Mouse (Mus musculus) liver, embryonic 12.5 days (tissue): Measurements from ENCODE around the gene Mettl1. TPM values are rescaled to one million over a fixed set of nuclear protein-coding genes. Genes with fewer than 3 reads are reported as not detected.

Experiments used
- ATAC-seq: fragments of 200-750 bp; cut with Nextera tagmentation; 2 replicates; pipeline ENCODE4 v1.8.0; 2017; ENCODE audit warnings: moderate number of reproducible peaks, mild to moderate bottlenecking, moderate library complexity
- H3K27ac ChIP-seq: fragments of 300-500 bp; sonication (generic); 2 replicates; pipeline ENCODE4 v1.5.1; 2016; ENCODE audit warnings: mild to moderate bottlenecking
- H3K27me3 ChIP-seq: fragments of 300-500 bp; sonication (generic); replicated peaks from 2 replicates; pipeline ENCODE4 v1.6.1; 2016; ENCODE audit warnings: mild to moderate bottlenecking, moderate library complexity
- H3K36me3 ChIP-seq: fragments of 300-500 bp; sonication (generic); 2 replicates; pipeline ENCODE4 v1.6.1; 2016; ENCODE audit warnings: mild to moderate bottlenecking, moderate library complexity
- H3K4me1 ChIP-seq: fragments of 300-500 bp; sonication (generic); 2 replicates; pipeline ENCODE4 v1.6.1; 2016
- H3K4me2 ChIP-seq: fragments of 300-500 bp; sonication (generic); 2 replicates; pipeline ENCODE4 v1.6.1; 2016; ENCODE audit warnings: mild to moderate bottlenecking, moderate library complexity
- H3K4me3 ChIP-seq: fragments of 300-500 bp; sonication (generic); 2 replicates; pipeline ENCODE4 v1.5.1; 2016; ENCODE audit warnings: mild to moderate bottlenecking, moderate library complexity
- H3K9ac ChIP-seq: fragments of 300-500 bp; sonication (generic); 2 replicates; pipeline ENCODE4 v1.6.1; 2016; ENCODE audit warnings: mild to moderate bottlenecking, moderate library complexity
- H3K9me3 ChIP-seq: fragments of 300-500 bp; sonication (generic); replicated peaks from 2 replicates; pipeline ENCODE4 v1.6.1; 2016; ENCODE audit warnings: mild to moderate bottlenecking, moderate library complexity
- whole genome bisulfite sequencing: fragments of 180-500 bp; shearing (Covaris S2); methylation state at CpG from one replicate; pipeline ENCODE4 v1.1.7; 2016; ENCODE audit not compliant: insufficient replicate concordance; 5-methylcytosine and 5-hydroxymethylcytosine counted together
- polyA plus RNA-seq: library from polyadenylated mRNA; unstranded; fragments of >200 nt; fragmentation: Nextera tagmentation; extraction: Ambion mirVana; gene quantifications from 2 replicates; pipeline ENCODE4 v1.2.1, GENCODE M21; 2016

Mettl1 gene
- polyA plus RNA-seq, 1 experiment from 2014 or later = 33.6 TPM

DNA sequence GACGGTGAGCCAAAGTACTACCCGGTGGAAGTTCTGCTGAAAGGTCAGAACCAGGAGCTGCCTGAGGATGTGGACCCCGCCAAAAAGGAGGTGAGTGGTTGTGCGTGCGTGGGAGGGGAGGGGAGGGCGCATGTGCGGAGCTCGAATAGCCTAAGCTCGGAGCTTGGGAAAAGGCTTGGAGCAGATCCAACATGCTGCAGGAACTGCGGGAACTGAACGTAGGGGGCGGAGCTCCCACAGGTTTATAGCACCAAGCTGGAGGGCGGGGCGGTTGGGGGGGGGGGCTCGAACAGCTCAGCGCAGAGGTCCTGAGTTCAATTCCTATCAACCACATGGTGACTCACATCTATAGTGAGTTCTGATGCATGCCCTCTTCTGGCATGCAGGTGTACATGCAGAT lies 22.8 kb upstream of the Mettl1 start:
- Histone ChIP-seq H3K27me3 (peaks cover 9% of the 10 kb centered on the region), H3K4me3 (no peak overlapping the region), H3K27ac (no peak overlapping the region), H3K4me1 (no peaks in the 10 kb centered on the region), H3K9ac (no peak overlapping the region), H3K4me2 (no peak overlapping the region), H3K9me3 (no peaks in the 10 kb centered on the region), H3K36me3 (peaks cover 17% of the 10 kb centered on the region)
- 80% methylated on average over 16 of the region's 16 CpGs for WGBS
- ATAC-seq = no peak

DNA sequence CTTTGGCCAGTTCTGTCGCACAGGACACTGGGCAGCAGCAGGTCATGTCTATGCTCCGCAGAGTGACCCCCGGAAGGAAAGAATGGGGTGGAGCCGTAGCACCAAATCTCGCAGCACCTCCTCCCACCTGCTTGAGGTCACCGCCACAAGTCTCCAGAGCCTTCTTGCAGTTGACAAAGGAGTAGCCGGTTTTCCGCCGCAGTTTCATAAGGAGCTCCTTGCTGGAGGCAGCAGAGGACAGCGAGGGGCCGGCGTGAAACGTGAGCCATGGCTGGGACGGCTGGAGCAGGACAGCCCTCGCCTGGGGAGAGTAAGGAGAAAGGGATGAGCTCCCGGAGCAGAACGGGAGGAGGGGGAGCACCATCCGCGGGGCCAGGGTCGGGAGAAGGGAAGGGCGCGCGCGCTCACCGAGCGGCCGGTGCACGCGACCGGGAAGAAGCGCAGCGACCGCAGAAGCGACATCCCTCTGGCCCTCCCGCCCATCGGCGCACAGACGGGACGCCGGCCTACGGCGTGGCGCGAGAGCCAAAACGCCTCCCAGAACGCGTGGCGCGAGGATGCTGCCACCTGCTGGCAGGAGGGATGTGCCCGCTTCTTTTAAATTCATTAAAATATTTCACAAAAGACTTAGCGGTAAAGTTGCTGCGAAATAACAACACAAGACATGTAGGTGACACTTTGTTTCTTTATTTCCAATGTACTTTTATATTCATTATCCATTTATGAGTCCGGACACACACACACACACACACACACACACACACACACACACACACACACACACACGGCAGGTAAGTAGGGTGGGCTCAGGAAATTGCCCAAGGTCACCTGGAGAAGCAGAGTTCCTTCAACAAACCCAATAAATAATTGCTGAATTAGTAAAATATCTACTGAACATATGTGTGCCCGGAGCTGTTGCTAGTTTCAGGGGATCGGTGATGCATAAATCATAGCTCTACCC lies 10.6 kb upstream of the Mettl1 start, which contains the start of gene Tsfm:
Tsfm (minus strand) TSS at position 505 of the 961 bp plus-strand sequence.
- peak within 1 kb of the TSS; percentile 75 for H3K27ac ChIP-seq
- peak within 1 kb of the TSS; percentile 86 for H3K9ac ChIP-seq
- no peaks in the 10 kb centered on the region for H3K9me3 ChIP-seq
- peaks cover 39% of the 10 kb centered on the region for H3K36me3 ChIP-seq
- peak; percentile 87 for ATAC-seq
- 6% methylated on average over 53 of the region's 56 CpGs for whole genome bisulfite sequencing
- peaks cover 14% of the 10 kb centered on the region for H3K4me1 ChIP-seq
- H3K4me3 ChIP-seq = peak within 1 kb of the TSS; percentile 87
- no peaks in the 10 kb centered on the region; the same call in 1 of the 2 replicates for H3K27me3 ChIP-seq
- H3K4me2 ChIP-seq = peak within 1 kb of the TSS; percentile 94

GRCm38 (mm10) chr10:127033301-127033741 lies 7.9 kb upstream of the Mettl1 start:
- Histone ChIP-seq H3K4me3 (no peak overlapping the region), H3K27ac (no peak overlapping the region), H3K9ac (no peak overlapping the region), H3K9me3 (no peaks in the 10 kb centered on the region), H3K4me1 (peaks cover 14% of the 10 kb centered on the region), H3K27me3 (peaks cover 27% of the 10 kb centered on the region), H3K36me3 (peaks cover 12% of the 10 kb centered on the region), H3K4me2 (no peak overlapping the region)
- ATAC-seq = no peak
- 67% methylated on average over 8 of the region's 8 CpGs for WGBS

DNA sequence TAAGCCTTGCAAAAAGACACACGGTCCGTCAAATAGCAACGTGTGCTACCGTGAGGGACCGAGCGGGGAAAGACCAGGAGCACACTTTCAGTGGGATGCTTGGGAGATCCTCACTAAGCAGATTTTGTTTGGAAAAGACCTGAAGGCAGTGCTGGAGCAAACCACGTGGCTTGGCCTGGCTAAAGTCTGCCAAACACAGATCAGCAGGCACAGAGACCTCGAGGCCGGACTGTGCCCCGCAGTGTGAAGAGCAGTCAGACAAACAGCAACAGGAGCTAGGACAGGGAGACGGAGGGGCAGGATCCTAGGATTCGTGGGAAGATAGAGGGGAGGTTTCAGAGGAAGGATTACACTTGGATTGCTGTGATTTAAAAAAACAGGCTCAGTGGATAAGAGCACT lies 4.9 kb upstream of the Mettl1 start:
- H3K36me3 ChIP-seq = no peaks in the 10 kb centered on the region
- peaks cover 7% of the 10 kb centered on the region for H3K4me1 ChIP-seq
- H3K27ac ChIP-seq = no peak overlapping the region
- H3K9ac ChIP-seq = no peak overlapping the region
- ATAC-seq = no peak
- 70% methylated on average over 12 of the region's 12 CpGs for WGBS
- peaks cover 57% of the 10 kb centered on the region for H3K27me3 ChIP-seq
- no peak overlapping the region for H3K4me3 ChIP-seq
- H3K4me2 ChIP-seq = no peak overlapping the region
- no peaks in the 10 kb centered on the region for H3K9me3 ChIP-seq

DNA sequence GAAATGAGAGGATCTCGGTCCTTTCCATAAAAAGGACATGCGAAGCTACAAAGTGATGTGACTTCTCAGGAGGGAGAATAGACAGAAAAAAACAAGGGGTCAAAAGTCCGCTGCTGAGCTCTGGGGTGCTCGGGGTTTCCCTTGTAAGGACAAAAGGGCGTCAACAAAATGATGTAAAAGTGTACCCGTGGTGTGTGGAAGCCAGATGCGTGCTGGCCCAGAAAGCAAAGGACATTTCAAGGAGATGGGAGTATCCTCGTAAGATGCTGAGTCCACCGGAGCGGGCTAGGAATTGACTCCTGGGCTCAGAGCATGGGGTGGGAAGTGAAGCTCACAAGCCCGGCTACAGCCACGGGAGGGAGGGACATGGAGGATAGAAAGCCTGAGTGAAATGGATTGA lies 3.6 kb upstream of the Mettl1 start:
- Histone ChIP-seq H3K4me3 (no peak overlapping the region), H3K9ac (no peak overlapping the region), H3K27ac (no peak overlapping the region), H3K27me3 (peaks cover 60% of the 10 kb centered on the region), H3K4me2 (no peak overlapping the region), H3K9me3 (no peaks in the 10 kb centered on the region), H3K4me1 (peaks cover 21% of the 10 kb centered on the region), H3K36me3 (no peaks in the 10 kb centered on the region)
- ATAC-seq = no peak
- WGBS = 70% methylated on average over 12 of the region's 12 CpGs

- H3K27ac ChIP-seq = no peak overlapping the region
- peak overlapping the region; percentile 97 for H3K4me2 ChIP-seq
- peaks cover 28% of the 10 kb centered on the region for H3K4me1 ChIP-seq
- H3K4me3 ChIP-seq = peak overlapping the region; percentile 76
- H3K36me3 ChIP-seq = peaks cover 23% of the 10 kb centered on the region
- no peak for ATAC-seq
- WGBS = 3% methylated on average over 20 of the region's 20 CpGs
- no peaks in the 10 kb centered on the region for H3K9me3 ChIP-seq
- peak overlapping the region; percentile 74 for H3K9ac ChIP-seq
- H3K27me3 ChIP-seq = peaks cover 59% of the 10 kb centered on the region
These were observed 522 bp upstream of the Mettl1 start for GRCm38 (mm10) chr10:127040569-127041214.

DNA sequence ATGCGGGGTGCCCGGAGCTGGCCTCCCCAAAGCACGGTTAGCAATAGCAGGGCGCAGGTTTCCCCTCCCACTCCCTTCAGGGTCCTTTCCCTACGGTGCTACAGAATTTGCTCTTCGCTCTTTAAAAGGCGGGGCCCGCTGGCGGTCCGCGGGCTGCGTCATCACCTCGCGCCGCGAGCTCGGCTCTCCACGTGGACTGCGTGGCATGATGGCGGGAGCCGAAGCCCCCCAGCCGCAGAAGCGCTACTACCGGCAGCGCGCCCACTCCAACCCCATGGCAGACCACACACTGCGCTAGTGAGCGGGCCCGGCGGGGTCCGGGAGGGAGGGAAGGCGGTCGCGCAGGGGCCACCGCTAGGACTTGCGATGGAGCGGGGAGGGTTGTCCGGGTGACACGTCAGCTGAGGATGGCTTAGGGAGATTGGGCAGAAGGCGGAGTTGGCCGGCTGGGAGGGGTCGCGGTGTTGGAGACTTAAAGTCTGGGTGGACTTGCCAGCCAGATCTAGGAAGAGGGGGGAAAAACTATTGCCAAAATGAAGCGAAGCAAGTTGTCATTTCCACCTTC lies 642 bp downstream of the Mettl1 start:
- Histone ChIP-seq H3K4me1 (peaks cover 28% of the 10 kb centered on the region), H3K36me3 (peaks cover 26% of the 10 kb centered on the region), H3K4me3 (peak overlapping the region; percentile 76), H3K27ac (peak overlapping the region; percentile 68), H3K4me2 (peak overlapping the region; percentile 97), H3K9me3 (no peaks in the 10 kb centered on the region), H3K9ac (peak overlapping the region; percentile 74), H3K27me3 (peaks cover 47% of the 10 kb centered on the region)
- peak; percentile 82 for ATAC-seq
- WGBS = 1% methylated on average over 44 of the region's 44 CpGs

DNA sequence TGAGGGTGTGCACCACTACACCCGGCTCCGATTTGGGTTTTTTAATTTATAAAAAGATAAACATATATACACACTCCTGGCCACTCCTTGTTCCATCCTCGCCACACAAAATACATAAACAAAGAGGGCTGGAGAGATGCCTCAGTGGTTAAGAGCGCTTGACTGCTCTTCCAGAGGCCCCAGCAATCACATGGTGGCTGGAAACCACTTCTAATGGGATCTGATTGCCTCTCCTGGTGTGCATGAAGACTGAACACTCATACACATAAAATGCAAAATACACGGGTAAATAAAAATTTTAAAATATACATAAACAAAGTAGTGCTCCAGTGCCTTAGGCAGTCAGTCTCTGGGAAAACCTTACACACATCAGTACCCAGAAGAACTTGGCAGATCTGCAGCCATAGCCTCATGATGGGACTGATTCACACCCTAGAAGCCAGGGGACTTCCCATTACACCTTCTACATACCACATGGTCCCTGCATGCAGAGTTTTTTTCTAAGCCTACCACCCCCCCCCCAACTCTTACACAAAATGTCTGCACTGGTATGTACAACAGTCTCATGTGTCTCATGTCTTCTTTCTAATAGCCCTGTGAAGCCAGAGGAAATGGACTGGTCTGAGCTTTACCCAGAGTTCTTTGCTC lies 1.4 kb downstream of the Mettl1 start:
- peak overlapping the region; percentile 74 for H3K9ac ChIP-seq
- H3K27ac ChIP-seq = peak overlapping the region; percentile 46
- peak overlapping the region; percentile 97 for H3K4me2 ChIP-seq
- peaks cover 26% of the 10 kb centered on the region for H3K36me3 ChIP-seq
- peaks cover 28% of the 10 kb centered on the region for H3K4me1 ChIP-seq
- no peaks in the 10 kb centered on the region for H3K9me3 ChIP-seq
- peak overlapping the region; percentile 76 for H3K4me3 ChIP-seq
- peaks cover 45% of the 10 kb centered on the region for H3K27me3 ChIP-seq
- 11% methylated on average over 5 of the region's 5 CpGs for WGBS
- no peak for ATAC-seq

- ATAC-seq = no peak
- Histone ChIP-seq H3K4me1 (peaks cover 28% of the 10 kb centered on the region), H3K36me3 (peaks cover 26% of the 10 kb centered on the region), H3K4me2 (peak overlapping the region; percentile 97), H3K9me3 (no peaks in the 10 kb centered on the region), H3K9ac (no peak overlapping the region), H3K27me3 (peaks cover 45% of the 10 kb centered on the region), H3K27ac (no peak overlapping the region), H3K4me3 (no peak overlapping the region)
- 98% methylated on average over 6 of the region's 6 CpGs for WGBS
These were observed 2.0 kb downstream of the Mettl1 start for GRCm38 (mm10) chr10:127043187-127043586.

DNA sequence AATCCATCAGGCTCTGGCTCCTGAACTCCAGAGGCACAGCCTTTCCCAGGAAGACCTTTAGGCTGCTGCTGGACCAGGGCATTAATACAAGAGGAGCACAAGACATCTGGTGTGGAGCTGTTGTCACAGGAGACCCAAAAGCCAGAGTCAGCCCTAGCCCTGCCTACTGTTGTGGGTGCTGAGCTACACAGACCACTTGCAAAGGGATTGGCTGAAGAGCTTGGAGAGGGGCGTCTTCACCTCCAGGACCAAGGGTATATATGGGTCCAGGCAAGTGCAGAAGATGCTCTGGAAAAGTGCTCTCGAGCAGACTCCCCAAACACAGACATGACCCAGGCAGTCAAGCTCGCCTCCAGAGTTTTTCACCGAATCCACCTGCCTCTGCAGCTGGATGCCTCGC lies 6.7 kb downstream of the Mettl1 start, which contains the start of gene Cyp27b1:
Cyp27b1 (plus strand) TSS at position 297 of the 400 bp plus-strand sequence.
- Histone ChIP-seq H3K4me2 (peak within 1 kb of the TSS; percentile 33), H3K4me1 (peaks cover 18% of the 10 kb centered on the region), H3K27me3 (peaks cover 59% of the 10 kb centered on the region), H3K9me3 (no peaks in the 10 kb centered on the region), H3K27ac (no peak within 1 kb of the TSS), H3K9ac (no peak within 1 kb of the TSS), H3K4me3 (no peak within 1 kb of the TSS), H3K36me3 (peaks cover 26% of the 10 kb centered on the region)
- no peak for ATAC-seq
- WGBS = 18% methylated on average over 5 of the region's 5 CpGs

DNA sequence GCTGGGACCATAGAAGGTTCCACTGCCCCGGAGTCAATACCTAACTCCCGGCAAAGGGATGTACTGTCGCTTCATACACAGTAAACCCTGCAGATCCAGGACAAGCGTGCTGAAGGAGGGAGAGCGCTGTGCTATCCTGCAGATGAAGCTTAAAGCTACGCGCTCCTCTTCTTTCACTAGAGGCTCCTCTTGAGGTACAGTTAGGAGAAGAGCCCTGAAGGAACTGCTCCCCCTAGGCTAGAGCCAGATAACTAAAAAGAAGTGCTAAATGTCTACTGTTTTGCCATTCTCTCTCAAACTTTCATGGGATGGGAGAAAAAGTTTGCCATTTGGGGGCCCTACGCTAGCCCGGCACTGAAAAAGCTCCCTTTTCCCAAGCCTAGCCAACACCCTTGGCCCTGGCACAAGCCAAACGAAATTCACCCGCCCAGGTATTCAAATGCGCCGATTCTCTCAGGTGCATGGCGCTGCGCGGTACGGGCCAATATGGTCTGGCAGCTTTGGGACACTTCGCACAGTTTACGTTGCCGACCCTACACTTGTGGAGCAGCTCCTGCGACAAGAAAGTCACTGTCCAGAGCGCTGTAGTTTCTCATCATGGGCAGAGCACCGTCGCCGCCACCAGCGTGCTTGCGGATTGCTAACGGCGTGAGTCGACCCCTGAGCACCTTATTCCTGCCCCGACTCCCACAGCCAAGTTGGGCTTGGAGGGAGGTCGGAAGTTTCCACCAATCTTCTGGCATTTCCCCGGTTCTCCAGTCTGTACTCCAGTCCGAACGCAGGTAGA lies 7.6 kb downstream of the Mettl1 start:
- Histone ChIP-seq H3K9ac (no peak overlapping the region), H3K4me2 (peak overlapping the region; percentile 33), H3K4me1 (0 out of 2 replicates have a peak, but pooled peaks cover 13% of the 10 kb centered on the region), H3K9me3 (no peaks in the 10 kb centered on the region), H3K27ac (no peak overlapping the region), H3K27me3 (peaks cover 67% of the 10 kb centered on the region), H3K36me3 (peaks cover 20% of the 10 kb centered on the region), H3K4me3 (no peak overlapping the region)
- no peak for ATAC-seq
- 6% methylated on average over 35 of the region's 35 CpGs for WGBS
